Mouse (Mus musculus) kidney, embryonic 16.5 days (tissue): Measurements from ENCODE around the gene Sc5d. TPM values are rescaled to one million over a fixed set of nuclear protein-coding genes. Genes with fewer than 3 reads are reported as not detected.

ENCODE experiments used
- ATAC-seq: fragments of 200-750 bp; cut with Nextera tagmentation; 2 replicates; pipeline ENCODE4 v1.8.0; 2017; ENCODE audit warnings: moderate TSS enrichment; ENCODE audit not compliant: low FRiP score, low TSS enrichment
- H3K27ac ChIP-seq: fragments of 300-500 bp; sonication (generic); 2 replicates; pipeline ENCODE4 v1.5.1; 2014; ENCODE audit warnings: low read length
- H3K27me3 ChIP-seq: fragments of 300-500 bp; sonication (generic); 2 replicates; pipeline ENCODE4 v1.6.1; 2014; ENCODE audit warnings: low read length, control low read depth, mixed read lengths; ENCODE audit not compliant: insufficient read depth
- H3K36me3 ChIP-seq: fragments of 300-500 bp; sonication (generic); 2 replicates; pipeline ENCODE4 v1.6.1; 2014; ENCODE audit warnings: low read length, control low read depth, mixed read lengths; ENCODE audit not compliant: insufficient read depth
- H3K4me1 ChIP-seq: fragments of 300-500 bp; sonication (generic); 2 replicates; pipeline ENCODE4 v1.6.1; 2014; ENCODE audit warnings: low read length, control low read depth, mixed read lengths; ENCODE audit not compliant: insufficient read depth
- H3K4me2 ChIP-seq: fragments of 300-500 bp; sonication (generic); replicated peaks from 2 replicates; pipeline ENCODE4 v1.6.1; 2014; ENCODE audit warnings: low read depth, low read length
- H3K4me3 ChIP-seq: fragments of 300-500 bp; sonication (generic); 2 replicates; pipeline ENCODE4 v1.5.1; 2014; ENCODE audit warnings: mild to moderate bottlenecking, low read length
- H3K9ac ChIP-seq: fragments of 300-500 bp; sonication (generic); replicated peaks from 2 replicates; pipeline ENCODE4 v1.6.1; 2014; ENCODE audit warnings: low read length
- H3K9me3 ChIP-seq: fragments of 300-500 bp; sonication (generic); 2 replicates; pipeline ENCODE4 v1.6.1; 2016; ENCODE audit warnings: low read length, control low read depth
- WGBS: fragments of 180-500 bp; shearing (Covaris S2); extraction: QIAGEN DNeasy Blood & Tissue Kit; methylation state at CpG from one replicate; pipeline ENCODE4 v1.1.7; 2014; 5-methylcytosine and 5-hydroxymethylcytosine counted together
- polyA plus RNA-seq: library from polyadenylated mRNA; unstranded; fragments of >200 nt; fragmentation: Nextera tagmentation; extraction: Ambion mirVana; gene quantifications from 2 replicates; pipeline ENCODE4 v1.2.1, GENCODE M21; 2015

Gene Sc5d
- polyA plus RNA-seq, 1 experiment from 2014 or later, result 33.8 TPM

DNA sequence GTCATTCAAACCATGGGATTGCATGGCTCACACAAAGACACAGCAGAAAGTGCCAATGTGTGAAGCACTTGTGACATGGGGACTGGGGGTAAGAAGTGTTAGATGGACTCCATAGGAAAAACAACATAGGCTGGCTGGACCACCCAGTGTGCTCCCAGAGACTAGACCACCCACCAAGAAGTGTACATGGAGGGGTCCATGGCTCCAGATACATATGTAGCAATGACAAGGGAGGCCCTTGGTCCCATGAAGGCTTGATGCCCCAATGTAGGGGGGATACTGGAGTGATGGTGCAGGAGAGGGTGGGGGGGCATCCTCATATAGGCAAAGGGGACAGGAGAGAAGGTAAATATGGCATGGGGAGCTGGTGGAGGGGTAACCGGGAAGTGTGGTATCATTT, 13.6 kb upstream of the Sc5d start:
- WGBS, result 88% methylated on average over 1 of the region's 1 CpGs
- Histone ChIP-seq H3K27ac (no peak overlapping the region), H3K9me3 (no peaks in the 10 kb centered on the region), H3K9ac (no peak overlapping the region), H3K4me2 (no peak overlapping the region), H3K36me3 (no peaks in the 10 kb centered on the region), H3K27me3 (no peaks in the 10 kb centered on the region), H3K4me1 (no peaks in the 10 kb centered on the region), H3K4me3 (no peak overlapping the region)
- no peak for ATAC-seq

- no peak overlapping the region for H3K27ac ChIP-seq
- no peak overlapping the region for H3K4me2 ChIP-seq
- H3K9ac ChIP-seq, result no peak overlapping the region
- no peaks in the 10 kb centered on the region for H3K36me3 ChIP-seq
- no peaks in the 10 kb centered on the region for H3K9me3 ChIP-seq
- no peaks in the 10 kb centered on the region for H3K4me1 ChIP-seq
- no peak for ATAC-seq
- no peaks in the 10 kb centered on the region for H3K27me3 ChIP-seq
- H3K4me3 ChIP-seq, result no peak overlapping the region
Observed at GRCm38 (mm10) chr9:42277162-42277561, 13.1 kb upstream of the Sc5d start.

DNA sequence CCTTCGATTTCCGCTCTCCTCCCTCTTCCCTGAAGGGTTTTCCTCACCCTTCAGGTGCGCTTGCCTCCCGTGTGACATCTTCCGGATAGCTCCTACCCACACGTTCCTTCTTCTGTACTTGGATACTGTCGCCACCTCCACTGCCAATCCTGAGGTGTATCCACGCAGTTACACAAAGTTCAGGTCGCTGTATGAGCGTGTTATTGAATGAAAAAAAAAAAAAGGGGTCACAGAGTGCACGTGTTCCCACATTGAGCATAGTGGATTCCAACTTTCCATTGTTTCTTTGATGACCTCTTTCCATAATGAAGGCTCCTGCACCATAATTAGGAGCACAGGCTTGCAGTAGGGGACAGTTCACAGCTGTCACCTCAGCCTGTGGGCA, 11.7 kb upstream of the Sc5d start:
- 60% methylated on average over 11 of the region's 11 CpGs for WGBS
- no peak for ATAC-seq
- H3K9ac ChIP-seq, result no peak overlapping the region
- no peak overlapping the region for H3K27ac ChIP-seq
- H3K9me3 ChIP-seq, result no peaks in the 10 kb centered on the region
- H3K4me2 ChIP-seq, result no peak overlapping the region
- H3K27me3 ChIP-seq, result no peaks in the 10 kb centered on the region
- no peak overlapping the region for H3K4me3 ChIP-seq
- H3K36me3 ChIP-seq, result no peaks in the 10 kb centered on the region
- no peaks in the 10 kb centered on the region for H3K4me1 ChIP-seq

GRCm38 (mm10) chr9:42275027-42275760, 11.1 kb upstream of the Sc5d start:
- no peaks in the 10 kb centered on the region for H3K27me3 ChIP-seq
- WGBS, result 38% methylated on average over 13 of the region's 13 CpGs

GRCm38 (mm10) chr9:42273682-42274296, 9.7 kb upstream of the Sc5d start:
- no peaks in the 10 kb centered on the region for H3K4me1 ChIP-seq
- H3K4me3 ChIP-seq, result no peak overlapping the region
- ATAC-seq, result no peak
- no peak overlapping the region for H3K4me2 ChIP-seq
- H3K27ac ChIP-seq, result no peak overlapping the region
- no peaks in the 10 kb centered on the region for H3K9me3 ChIP-seq
- H3K27me3 ChIP-seq, result no peaks in the 10 kb centered on the region
- H3K36me3 ChIP-seq, result no peaks in the 10 kb centered on the region
- WGBS, result 90% methylated on average over 6 of the region's 6 CpGs
- H3K9ac ChIP-seq, result no peak overlapping the region

More at GRCm38 (mm10) chr9:42275027-42275760, 11.1 kb upstream of the Sc5d start:
- H3K4me2 ChIP-seq, result no peak overlapping the region
- H3K9ac ChIP-seq, result no peak overlapping the region
- H3K36me3 ChIP-seq, result no peaks in the 10 kb centered on the region
- H3K4me3 ChIP-seq, result no peak overlapping the region
- ATAC-seq, result no peak
- H3K9me3 ChIP-seq, result no peaks in the 10 kb centered on the region
- H3K4me1 ChIP-seq, result no peaks in the 10 kb centered on the region
- no peak overlapping the region for H3K27ac ChIP-seq

DNA sequence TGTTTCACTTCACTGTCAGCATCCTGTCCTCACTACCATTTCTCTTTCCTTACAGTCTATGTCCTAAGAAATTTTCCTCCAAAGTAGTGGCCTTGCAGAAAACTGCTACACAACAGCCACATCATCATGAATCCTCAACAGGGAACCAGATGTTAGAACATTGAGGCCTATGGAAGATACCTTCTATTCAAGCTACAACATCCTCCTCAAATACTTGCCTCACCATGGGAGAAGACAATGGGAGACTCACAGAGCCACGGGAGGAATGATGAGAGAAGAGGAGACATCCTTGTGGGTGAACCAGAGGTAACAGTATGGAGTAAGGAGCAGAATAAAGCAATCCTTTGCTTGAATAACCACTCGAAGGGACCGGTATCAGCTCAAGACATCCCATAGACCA, 9.1 kb upstream of the Sc5d start:
- Histone ChIP-seq H3K9ac (no peak overlapping the region), H3K4me3 (no peak overlapping the region), H3K36me3 (no peaks in the 10 kb centered on the region), H3K27me3 (no peaks in the 10 kb centered on the region), H3K4me1 (no peaks in the 10 kb centered on the region), H3K9me3 (no peaks in the 10 kb centered on the region), H3K4me2 (no peak overlapping the region), H3K27ac (no peak overlapping the region)
- WGBS, result 88% methylated on average over 3 of the region's 3 CpGs
- ATAC-seq, result no peak

DNA sequence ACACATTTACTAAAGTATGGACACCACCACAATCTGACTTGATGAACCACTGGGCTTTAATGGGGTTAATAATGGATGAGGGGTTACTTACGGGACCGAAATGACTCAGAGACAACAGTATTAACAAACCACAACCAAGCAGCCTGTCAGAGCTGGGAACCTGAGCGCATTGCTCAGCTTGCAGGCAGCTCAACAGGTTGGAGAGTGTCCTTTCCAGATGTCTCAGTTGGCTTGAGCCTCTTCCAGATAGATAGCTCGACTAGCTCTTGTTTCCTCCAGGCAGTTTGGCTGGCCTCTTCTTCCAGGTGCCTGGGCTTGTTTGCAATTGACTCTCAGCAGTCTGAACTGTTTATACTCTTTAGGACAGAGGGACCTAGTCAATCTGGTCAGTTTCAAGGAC, 8.6 kb upstream of the Sc5d start:
- H3K27ac ChIP-seq, result no peak overlapping the region
- no peak for ATAC-seq
- H3K4me1 ChIP-seq, result no peaks in the 10 kb centered on the region
- no peaks in the 10 kb centered on the region for H3K9me3 ChIP-seq
- whole genome bisulfite sequencing, result 56% methylated on average over 4 of the region's 4 CpGs
- no peak overlapping the region for H3K4me3 ChIP-seq
- no peaks in the 10 kb centered on the region for H3K27me3 ChIP-seq
- no peaks in the 10 kb centered on the region for H3K36me3 ChIP-seq
- no peak overlapping the region for H3K4me2 ChIP-seq
- no peak overlapping the region for H3K9ac ChIP-seq

- no peaks in the 10 kb centered on the region for H3K36me3 ChIP-seq
- H3K4me3 ChIP-seq, result no peak overlapping the region
- no peak for ATAC-seq
- H3K4me2 ChIP-seq, result no peak overlapping the region
- no peaks in the 10 kb centered on the region for H3K4me1 ChIP-seq
- no peak overlapping the region for H3K27ac ChIP-seq
- no peaks in the 10 kb centered on the region for H3K9me3 ChIP-seq
- no peak overlapping the region for H3K9ac ChIP-seq
- no peaks in the 10 kb centered on the region for H3K27me3 ChIP-seq
- 75% methylated on average over 5 of the region's 5 CpGs for whole genome bisulfite sequencing
Observed at GRCm38 (mm10) chr9:42271456-42271855, 7.4 kb upstream of the Sc5d start.

DNA sequence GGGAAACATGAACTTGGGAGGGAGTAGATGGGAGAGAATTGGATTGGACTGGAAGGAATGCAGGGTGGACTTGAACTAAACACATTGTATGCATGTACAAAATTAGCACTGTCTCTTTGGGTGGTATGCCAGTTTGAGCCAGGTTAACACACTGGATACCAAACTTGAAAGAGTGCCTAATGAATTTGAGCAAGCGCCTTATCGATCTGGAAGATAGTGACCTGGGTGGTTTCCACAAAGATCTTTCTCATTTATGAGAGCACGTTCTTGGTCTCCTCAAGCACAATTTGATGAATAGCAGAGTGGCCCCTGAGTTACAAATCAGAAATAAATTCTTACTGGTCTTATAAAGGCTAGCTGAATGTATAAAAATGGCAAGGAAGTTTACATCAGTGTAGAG, 6.6 kb upstream of the Sc5d start:
- H3K27me3 ChIP-seq, result no peaks in the 10 kb centered on the region
- H3K27ac ChIP-seq, result no peak overlapping the region
- no peaks in the 10 kb centered on the region for H3K36me3 ChIP-seq
- H3K4me3 ChIP-seq, result no peak overlapping the region
- no peaks in the 10 kb centered on the region for H3K4me1 ChIP-seq
- WGBS, result 92% methylated on average over 3 of the region's 3 CpGs
- H3K9me3 ChIP-seq, result no peaks in the 10 kb centered on the region
- no peak overlapping the region for H3K9ac ChIP-seq
- no peak for ATAC-seq
- H3K4me2 ChIP-seq, result no peak overlapping the region

GRCm38 (mm10) chr9:42270081-42270480, 6.0 kb upstream of the Sc5d start:
- H3K4me2 ChIP-seq, result no peak overlapping the region
- no peak overlapping the region for H3K9ac ChIP-seq
- H3K9me3 ChIP-seq, result no peaks in the 10 kb centered on the region
- H3K27ac ChIP-seq, result no peak overlapping the region
- H3K4me1 ChIP-seq, result no peaks in the 10 kb centered on the region
- no peak overlapping the region for H3K4me3 ChIP-seq
- no peak for ATAC-seq
- no peaks in the 10 kb centered on the region for H3K36me3 ChIP-seq
- 80% methylated on average over 5 of the region's 5 CpGs for WGBS
- no peaks in the 10 kb centered on the region for H3K27me3 ChIP-seq
